Mouse (Mus musculus) ZHBTc4 (cell line): ENCODE measurements around the gene Gm17783.
"Not testable (repeated sequence)": the region's sequence is repeated elsewhere in the genome, so short reads cannot be mapped to it uniquely, and the experiment has no call there.

Experiments used
- DNase-seq: peaks from one replicate; pipeline ENCODE4 v3.0.0-alpha.2; 2011; ENCODE audit warnings: low read depth, low spot score

The Gm17783 gene

DNA sequence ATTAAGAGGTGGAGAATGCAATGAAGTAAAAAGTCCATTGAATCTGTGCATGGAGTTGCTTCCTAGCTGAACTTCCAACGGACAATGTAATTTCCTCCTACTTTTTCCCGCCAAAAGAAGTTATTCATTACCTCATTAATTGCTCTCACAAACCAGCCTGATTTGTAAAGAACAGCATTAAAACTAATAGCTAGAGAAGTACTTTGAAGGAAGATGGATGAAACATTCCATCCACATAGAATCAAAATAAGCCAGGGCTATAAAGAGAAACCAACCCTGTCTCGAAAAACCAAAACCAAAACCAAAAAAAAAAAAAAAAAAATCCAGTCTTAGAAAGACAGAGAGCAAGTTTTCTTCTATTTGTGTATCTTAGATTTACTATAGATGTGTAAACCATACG is at the start of gene Gm17783:
Gm17783 (minus strand) TSS at position 101 of the 400 bp plus-strand sequence.
- DNase-seq, result no peak

DNA sequence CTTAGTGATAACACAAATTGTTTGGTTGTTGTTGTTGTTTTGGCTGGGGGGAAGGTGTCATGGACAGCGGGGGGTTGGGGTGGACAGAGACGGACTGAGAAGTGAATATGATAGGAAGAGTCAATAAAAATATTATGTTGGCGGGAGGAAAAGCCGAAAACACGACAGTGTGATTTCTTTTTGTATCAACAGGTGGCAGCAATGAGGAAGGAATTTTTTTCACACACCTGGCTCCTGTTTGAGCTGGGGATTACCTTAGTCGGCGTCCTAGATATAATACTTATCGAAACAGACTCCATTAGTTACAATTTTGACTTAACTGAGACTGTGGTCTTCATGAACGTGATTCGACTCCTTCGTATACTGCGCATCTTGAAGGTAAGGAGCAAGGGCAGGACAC is 48.0 kb upstream of the Gm17783 start:
- peak; percentile 10 for DNase-seq

DNA sequence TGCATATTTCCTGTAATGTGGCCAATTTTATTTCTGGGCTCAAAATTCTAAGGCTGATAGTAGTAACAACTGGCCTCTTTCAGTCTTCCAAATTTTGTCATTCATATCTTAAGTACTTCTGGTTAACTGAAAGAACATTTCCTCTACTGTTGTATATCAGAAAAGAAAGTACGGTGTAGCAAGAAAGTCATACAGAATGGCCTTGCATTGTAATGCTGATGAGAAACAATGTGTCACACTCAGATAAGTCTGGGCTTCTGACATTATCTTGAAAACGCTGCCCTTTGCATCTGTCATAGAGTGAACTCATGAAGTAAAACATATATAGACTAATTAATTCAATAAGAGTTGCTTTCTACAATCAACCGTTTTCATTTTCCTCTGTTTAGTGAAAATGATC is 40.5 kb upstream of the Gm17783 start:
- no peak for DNase-seq

DNA sequence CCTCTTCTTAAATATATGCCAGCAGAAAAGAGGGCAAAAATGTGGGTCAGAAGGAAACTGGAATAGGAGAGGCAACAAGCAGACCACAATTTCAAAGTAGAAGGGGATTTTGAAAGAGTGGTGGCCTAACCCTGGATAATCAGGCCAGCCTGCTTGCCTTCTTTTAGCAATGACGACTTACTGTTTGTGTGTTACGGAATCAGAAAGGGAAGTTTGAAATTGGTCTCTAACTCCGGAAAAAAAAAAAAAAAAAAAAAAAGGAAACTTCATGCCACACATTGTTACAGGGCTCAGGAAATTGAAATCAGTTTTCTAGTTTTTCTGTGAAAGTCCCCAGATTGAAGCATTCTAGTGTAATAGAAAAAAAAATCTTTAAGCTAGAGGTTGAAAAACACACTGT is 29.9 kb upstream of the Gm17783 start:
- no peak for DNase-seq

DNA sequence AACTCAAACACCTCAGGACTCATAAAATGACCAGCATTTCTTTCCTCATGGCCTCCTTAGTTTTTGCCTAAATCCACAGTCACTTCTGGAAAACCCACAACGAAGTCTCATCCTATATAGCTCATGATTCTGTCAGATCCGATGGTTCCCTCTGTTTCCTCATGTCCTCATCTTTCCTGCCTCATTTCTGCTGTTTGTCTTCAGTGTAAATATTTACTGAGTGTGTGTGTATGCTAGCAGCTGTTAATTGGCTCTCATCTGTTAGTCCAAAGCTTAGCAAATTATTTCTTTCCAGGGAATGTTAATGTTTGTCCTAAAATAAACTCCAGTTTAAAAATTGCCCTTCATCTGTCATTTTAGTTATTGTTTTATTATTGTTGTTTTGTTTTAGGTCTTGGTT is 19.7 kb upstream of the Gm17783 start:
- DNase-seq, result no peak

DNA sequence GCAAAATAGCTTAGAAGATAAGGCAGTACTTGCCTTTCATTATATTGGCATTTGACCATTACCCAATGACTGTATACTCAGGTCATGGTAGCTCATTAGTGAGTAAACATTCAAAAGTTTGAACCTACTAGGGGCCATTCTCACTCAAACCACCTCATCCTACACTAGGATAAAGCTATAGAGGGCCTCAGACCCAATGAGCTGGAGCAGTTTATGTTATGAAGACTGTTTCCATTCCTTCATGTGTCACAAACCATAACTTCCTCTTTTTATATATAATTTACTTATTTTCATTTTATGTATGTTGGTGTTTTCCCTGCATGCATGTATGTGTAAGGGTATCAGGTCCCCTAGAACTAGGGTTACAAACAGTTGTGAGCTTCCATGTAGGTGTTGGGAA is 16.1 kb upstream of the Gm17783 start:
- DNase-seq, result no peak

DNA sequence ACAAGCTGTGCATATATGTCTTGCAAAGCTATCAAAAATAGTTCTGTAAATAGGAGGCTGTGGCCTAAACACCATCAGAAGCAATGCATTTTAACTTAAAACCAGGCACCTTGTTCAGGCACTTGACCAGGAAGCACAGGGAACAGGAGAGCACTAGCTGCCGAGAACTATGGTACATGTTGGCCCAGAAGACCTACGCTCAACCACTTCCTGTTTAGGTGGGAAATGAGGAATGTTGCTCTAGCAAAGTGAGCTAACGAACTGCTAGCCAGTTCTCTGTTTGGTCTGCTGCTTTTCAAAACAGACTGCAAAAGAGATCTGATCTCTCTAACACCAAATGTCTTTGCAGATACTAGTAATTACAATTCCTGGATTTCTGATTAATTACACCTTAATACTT is 12.5 kb upstream of the Gm17783 start:
- no peak for DNase-seq

DNA sequence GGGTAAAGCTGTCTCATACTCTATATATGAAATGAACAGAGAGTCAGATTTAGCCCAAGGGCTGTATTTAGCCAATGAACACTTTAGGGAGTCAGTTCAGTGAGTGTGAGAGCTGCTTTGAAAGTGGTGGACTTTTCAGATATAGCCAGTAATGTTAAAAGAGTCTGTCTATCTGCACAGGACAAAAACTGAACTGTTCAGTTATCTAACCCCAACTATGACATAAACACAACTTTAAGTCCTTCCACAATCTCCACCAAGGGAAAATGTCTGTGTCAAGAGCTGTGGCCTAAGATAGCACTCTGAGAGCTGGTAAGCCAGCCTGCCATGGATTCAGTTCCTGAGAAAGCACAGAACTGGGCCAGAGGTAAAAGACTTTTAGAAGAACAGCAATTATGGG is 10.3 kb upstream of the Gm17783 start:
- no peak for DNase-seq

DNA sequence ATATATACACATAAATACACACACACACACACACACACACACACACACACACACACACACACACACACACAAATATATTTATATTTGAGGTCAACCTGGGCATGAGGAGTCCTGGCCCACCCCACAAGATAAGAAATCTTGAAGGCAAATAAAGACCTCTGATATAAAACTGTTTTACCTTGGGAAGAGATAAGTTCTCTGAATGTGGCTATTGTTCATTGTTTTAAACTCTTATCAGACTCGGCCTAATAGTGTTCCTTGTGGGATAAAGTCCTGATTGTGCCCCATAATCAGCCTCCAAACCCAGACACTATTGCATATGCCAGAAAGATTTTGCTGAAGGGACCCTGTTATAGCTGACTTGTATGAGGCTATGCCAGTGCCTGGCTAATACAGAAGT is 6.5 kb upstream of the Gm17783 start:
- DNase-seq, result not testable (repeated sequence)

DNA sequence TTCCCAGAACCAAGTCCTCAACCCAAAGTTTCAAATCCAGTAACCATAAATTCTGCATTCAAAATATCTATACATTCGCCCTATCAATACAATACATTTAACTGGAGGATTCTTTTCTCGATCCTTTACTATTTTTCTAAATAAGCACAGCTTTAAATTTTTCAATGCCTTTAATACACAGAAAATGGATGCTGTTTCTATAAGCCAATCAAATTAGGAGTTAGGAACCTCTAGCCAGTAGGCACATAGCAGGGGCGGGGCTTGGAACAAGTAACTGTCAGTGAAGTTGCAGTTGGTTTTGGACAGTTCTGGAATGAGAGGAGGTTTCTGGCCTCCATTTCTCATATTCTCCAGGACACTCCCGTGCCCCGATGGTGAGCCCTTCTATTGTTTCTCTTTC is 3.2 kb upstream of the Gm17783 start, which contains the start of gene Slc9c1:
Slc9c1 (plus strand) TSS at position 301 of the 400 bp plus-strand sequence.
- no peak for DNase-seq

DNA sequence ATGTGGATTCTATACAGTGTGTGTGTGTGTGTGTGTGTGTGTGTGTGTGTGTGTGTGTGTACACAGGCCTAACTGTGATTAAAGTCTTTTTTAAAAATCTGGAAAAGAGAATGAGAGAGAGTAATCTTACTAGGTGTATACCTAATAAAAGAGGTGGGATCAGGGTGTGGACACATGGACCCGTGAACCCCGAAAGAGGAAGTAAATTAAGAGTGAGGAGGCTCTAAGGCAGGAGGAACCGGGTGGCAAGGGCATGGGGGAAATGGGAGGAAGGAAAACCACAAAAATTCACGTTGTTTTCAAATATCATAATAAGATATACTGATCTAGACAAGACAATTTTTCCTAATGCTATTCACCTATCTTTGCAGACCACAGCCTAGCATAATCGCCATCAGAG is 6.3 kb downstream of the Gm17783 start:
- DNase-seq, result no peak

DNA sequence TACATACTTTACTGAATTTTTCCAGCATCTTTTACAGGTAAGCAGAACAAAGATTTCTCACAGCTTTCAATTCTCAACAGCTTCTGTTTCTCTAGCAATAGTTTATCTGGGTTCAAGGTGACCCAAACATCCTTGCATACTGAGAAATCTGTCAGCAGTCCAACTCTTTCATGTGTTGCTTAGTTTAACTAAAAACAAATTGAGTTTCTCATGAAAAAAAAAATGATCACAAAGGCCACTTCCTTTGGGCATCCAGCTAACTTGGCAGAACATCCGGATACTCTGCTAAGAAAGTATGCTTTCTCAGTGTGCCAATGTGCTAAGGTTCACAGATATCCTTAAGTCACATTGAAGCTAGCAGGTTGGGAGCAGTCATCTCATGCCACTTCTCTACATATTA is 36.5 kb downstream of the Gm17783 start:
- no peak for DNase-seq

DNA sequence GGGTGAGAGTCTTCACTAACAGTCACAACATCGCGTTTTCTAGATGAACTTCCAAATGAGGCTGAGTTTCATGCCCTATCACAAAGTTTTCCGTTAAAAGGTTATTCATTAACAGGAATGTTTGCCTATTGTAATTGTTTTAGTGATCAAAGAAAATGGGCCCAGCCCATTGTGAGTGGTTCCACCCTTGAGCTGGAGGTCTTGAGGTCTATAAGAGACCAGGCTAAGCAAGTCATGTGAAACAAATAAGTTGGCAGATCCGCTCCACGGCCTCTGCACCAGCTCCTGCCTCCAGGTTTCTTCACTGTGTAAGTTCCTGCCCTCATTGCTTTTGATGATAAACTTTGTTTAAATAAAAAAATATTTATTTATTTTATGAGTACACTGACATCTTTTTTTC is 38.9 kb downstream of the Gm17783 start, which contains the start of gene Gm609:
Gm609 (minus strand) TSS at position 43 of the 400 bp plus-strand sequence.
- DNase-seq, result no peak

DNA sequence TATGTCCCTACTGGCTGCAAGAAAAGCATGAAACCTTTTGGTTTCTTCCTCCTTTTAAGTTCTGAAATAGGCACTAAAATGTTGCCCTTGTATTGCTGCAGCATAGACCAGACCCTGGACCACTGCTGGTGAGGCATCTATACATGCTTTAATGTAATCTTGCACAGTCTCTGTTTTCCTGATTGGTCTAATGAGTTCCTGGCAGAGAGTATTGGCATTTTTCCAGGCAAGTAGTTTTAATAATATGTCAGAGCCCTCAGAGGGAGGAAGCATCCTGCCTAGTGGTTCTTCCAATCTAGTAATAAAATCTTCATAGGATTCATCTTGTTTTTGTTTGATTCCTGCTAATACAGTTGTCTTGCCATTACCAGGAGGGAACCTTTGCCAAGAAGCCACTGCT is 54.9 kb downstream of the Gm17783 start:
- no peak for DNase-seq

DNA sequence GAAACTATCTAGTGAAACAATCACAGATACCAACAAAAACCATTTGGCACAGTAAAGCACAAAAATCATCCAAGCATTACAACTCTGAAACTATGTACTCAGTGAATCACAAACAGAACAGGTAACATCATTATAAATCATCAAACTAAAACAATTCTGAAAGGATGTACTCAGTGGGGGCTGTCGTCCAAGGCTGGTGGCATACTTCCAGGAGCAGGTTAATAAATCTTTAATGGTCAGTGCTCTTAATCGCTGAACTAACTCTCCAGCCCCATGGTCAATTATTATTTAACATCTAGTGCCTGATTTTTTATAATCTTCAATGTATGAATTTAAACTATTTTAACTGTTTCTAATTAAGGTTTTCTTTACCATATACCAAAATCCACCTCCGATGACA is 60.0 kb downstream of the Gm17783 start:
- not testable (repeated sequence) for DNase-seq
